16 mouse cellular contexts compared by ENCODE assay signal in the genomic region with DNA sequence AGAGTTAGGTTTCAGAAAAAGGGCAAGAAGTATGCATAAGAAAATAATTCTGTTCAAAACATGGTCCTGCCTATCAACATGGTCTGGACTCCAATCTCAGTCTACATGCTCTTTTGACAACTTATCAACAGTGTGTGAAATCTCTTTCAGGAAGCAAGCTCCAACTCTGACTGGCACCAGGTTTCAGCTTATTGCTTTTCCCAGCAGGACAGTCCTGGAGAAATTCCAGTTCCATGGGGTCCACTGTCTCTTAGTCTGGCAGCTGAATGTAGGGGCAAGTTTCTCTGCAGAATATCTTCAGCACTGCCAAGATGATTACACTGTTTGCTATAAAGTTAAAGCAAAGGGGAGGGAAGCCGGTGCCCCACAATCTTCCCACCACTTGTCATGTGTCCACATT.
DNase-seq lines count a peak whose midpoint lies in the region; ATAC-seq and TF ChIP-seq lines count a peak whose summit lies in the region.
"Had no signal": no experiment of that assay in that cellular context is flagged by ENCODE, and none has a peak within 500 bp of the region (broad histone marks: within the 10 kb centered on the region; RNA-seq: fewer than 3 reads in every experiment).

No protein-coding gene starts in this region.

- no peak overlapping the region for H3K4me2 ChIP-seq in hindbrain, postnatal 0 days (ENCODE audit: low read depth, low read length)
- no peak overlapping the region for H3K4me2 ChIP-seq in hindbrain, embryonic 11.5 days (replicated peaks; ENCODE audit: low read depth, low read length)
- H3K4me2 ChIP-seq: forebrain, embryonic 13.5 days; heart, embryonic 12.5 days; hindbrain, embryonic 13.5 days had no signal

- H3K9me3 ChIP-seq in hindbrain, postnatal 0 days (ENCODE audit: low read length), result no peaks in the 10 kb centered on the region
- no peaks in the 10 kb centered on the region for H3K9me3 ChIP-seq in hindbrain, embryonic 11.5 days (ENCODE audit: control insufficient read depth, low read length)
- H3K9me3 ChIP-seq: embryonic facial prominence, embryonic 10.5 days; forebrain, embryonic 13.5 days; heart, embryonic 12.5 days; hindbrain, embryonic 13.5 days had no signal

- no peak overlapping the region for H3K4me3 ChIP-seq in hindbrain, postnatal 0 days (ENCODE audit: low read length)
- no peak overlapping the region for H3K4me3 ChIP-seq in hindbrain, embryonic 11.5 days (ENCODE audit: low read depth, low read length)
- H3K4me3 ChIP-seq: embryonic facial prominence, embryonic 10.5 days; forebrain, embryonic 13.5 days; heart, embryonic 12.5 days; hindbrain, embryonic 13.5 days had no signal

- DNase-seq in cerebellum, adult 11-12 months, result peak; percentile 9
- DNase-seq in cerebellum, adult 11 months, result no peak
- DNase-seq in hindbrain, postnatal 0 days (ENCODE audit: low spot score), result peak; percentile 72
- no peak for DNase-seq in hindbrain, embryonic 11.5 days (ENCODE audit: low spot score)
- DNase-seq in brain, embryonic 14.5 days (ENCODE audit: low read depth), result peak; percentile 41
- peak; percentile 10 for DNase-seq in cerebellum, adult 9-11 months
- no peak for DNase-seq in heart, adult 11 months
- no peak for DNase-seq in left cerebral cortex, adult 8-10 months (ENCODE audit: low spot score in 2 of 2)
- DNase-seq: gastrocnemius, postnatal 14 days; kidney, adult 8-10 months had no signal

- H3K36me3 ChIP-seq in hindbrain, postnatal 0 days (ENCODE audit: insufficient read depth, low read length), result no peaks in the 10 kb centered on the region
- no peaks in the 10 kb centered on the region for H3K36me3 ChIP-seq in hindbrain, embryonic 11.5 days (ENCODE audit: control insufficient read depth, insufficient read depth, low read length)
- H3K36me3 ChIP-seq: embryonic facial prominence, embryonic 10.5 days; heart, embryonic 12.5 days; hindbrain, embryonic 13.5 days had no signal

- no peak for TF ChIP-seq POLR2A in brain, embryonic 14.5 days (IDR thresholded peaks at IDR 0.05; ENCODE audit: borderline replicate concordance, extremely low read depth, insufficient read depth, insufficient read length, poor library complexity, severe bottlenecking)

- H3K27ac ChIP-seq in hindbrain, postnatal 0 days, result 0 out of 2 replicates have a peak overlapping the region, but pooled peaks have one; percentile 32
- H3K27ac ChIP-seq in hindbrain, embryonic 11.5 days (ENCODE audit: low read depth, low read length), result no peak overlapping the region
- H3K27ac ChIP-seq: embryonic facial prominence, embryonic 10.5 days; forebrain, embryonic 13.5 days; hindbrain, embryonic 13.5 days had no signal

- H3K9ac ChIP-seq in hindbrain, postnatal 0 days (replicated peaks; ENCODE audit: low read length), result no peak overlapping the region
- no peak overlapping the region for H3K9ac ChIP-seq in hindbrain, embryonic 11.5 days (ENCODE audit: low read depth, low read length)
- H3K9ac ChIP-seq: forebrain, embryonic 13.5 days; heart, embryonic 12.5 days; hindbrain, embryonic 13.5 days had no signal

- 0 out of 2 replicates have a peak, but pooled peaks cover 6% of the 10 kb centered on the region for H3K4me1 ChIP-seq in hindbrain, postnatal 0 days (ENCODE audit: insufficient read depth, low read length)
- H3K4me1 ChIP-seq in hindbrain, embryonic 11.5 days (replicated peaks; ENCODE audit: control insufficient read depth, insufficient read depth, low read length), result no peaks in the 10 kb centered on the region
- H3K4me1 ChIP-seq: embryonic facial prominence, embryonic 10.5 days; forebrain, embryonic 13.5 days; heart, embryonic 12.5 days; hindbrain, embryonic 13.5 days had no signal

- no peak for TF ChIP-seq CTCF in hindbrain, postnatal 0 days (IDR thresholded peaks at IDR 0.05; ENCODE audit: low read depth)
- TF ChIP-seq CTCF in brain, embryonic 14.5 days (IDR thresholded peaks at IDR 0.05; ENCODE audit: borderline replicate concordance, extremely low read depth, insufficient read depth, insufficient read length), result no peak

- H3K27me3 ChIP-seq in hindbrain, postnatal 0 days (ENCODE audit: insufficient read depth, low read length), result no peaks in the 10 kb centered on the region
- no peaks in the 10 kb centered on the region for H3K27me3 ChIP-seq in hindbrain, embryonic 11.5 days (ENCODE audit: control insufficient read depth, insufficient read depth, low read length)
- H3K27me3 ChIP-seq: forebrain, embryonic 13.5 days; heart, embryonic 12.5 days; hindbrain, embryonic 13.5 days had no signal

- ATAC-seq in hindbrain, postnatal 0 days, result 0 out of 2 replicates have a peak, but pooled peaks have one; percentile 47
- ATAC-seq in hindbrain, embryonic 11.5 days (ENCODE audit: low FRiP score), result no peak
- ATAC-seq: forebrain, embryonic 13.5 days; inflammation-experienced regulatory T-cells, adult 6 months; intestine, postnatal 0 days had no signal

- 48% methylated on average over 1 of the region's 1 CpGs for WGBS in hindbrain, postnatal 0 days
- 97% methylated on average over 1 of the region's 1 CpGs for WGBS in hindbrain, embryonic 11.5 days

Comparison
In these comparisons a context has a peak if more than half of its experiments do, and no peak if none do; other contexts are left out.
1. DNase-seq: peak in cerebellum, adult 11-12 months (single experiment), hindbrain, postnatal 0 days (single experiment), brain, embryonic 14.5 days (single experiment) and cerebellum, adult 9-11 months (single experiment); none in cerebellum, adult 11 months (single experiment), hindbrain, embryonic 11.5 days (single experiment), heart, adult 11 months (single experiment) and left cerebral cortex, adult 8-10 months (0 of 2).